ENCODE assay signal across 7 mouse cellular contexts in the genomic region with DNA sequence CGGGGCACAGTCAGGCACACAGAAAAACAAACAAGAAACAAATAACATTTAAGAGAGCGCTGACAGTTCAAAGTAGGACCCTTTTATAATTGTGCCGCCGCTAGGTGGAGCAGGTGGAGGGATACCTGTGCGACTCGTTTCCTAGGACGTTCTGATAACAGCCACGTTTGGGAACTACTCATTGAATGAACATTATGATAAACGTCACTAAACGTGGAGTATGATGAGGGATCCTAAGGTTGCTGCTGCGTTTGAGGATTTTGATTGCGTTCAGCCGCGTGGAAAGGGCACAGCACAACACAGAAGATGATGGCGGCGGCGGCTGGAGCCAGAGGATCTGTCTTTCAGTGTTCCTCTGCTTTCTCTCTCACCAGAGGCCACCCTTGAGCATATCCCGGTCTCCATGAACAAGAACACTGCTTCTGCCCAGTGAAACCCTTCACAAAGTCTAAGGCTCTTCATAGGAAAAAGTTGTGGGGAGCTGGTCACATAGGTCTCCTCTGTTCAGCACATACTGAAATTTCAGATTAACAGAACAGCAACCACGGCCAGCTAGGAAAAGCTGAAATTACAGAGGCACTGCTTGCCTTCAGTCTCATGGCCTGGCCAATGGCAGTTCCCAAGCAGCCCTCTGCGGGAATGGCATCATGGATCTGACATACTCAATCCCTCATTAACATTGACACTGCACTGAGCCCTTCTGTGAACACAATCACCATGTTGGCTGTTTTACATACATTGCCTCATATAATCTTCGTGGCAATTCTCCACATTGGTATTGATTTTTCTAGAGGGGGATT. TPM values are rescaled to one million over a fixed set of nuclear protein-coding genes. Genes with fewer than 3 reads are reported as not detected.
DNase-seq lines count a peak whose midpoint lies in the region; ATAC-seq lines count a peak whose summit lies in the region.

No protein-coding gene starts in this region.

- H3K27me3 ChIP-seq in heart, embryonic 13.5 days (replicated peaks) = 0 out of 2 replicates have a peak, but pooled peaks cover 6% of the 10 kb centered on the region
- no peaks in the 10 kb centered on the region for H3K27me3 ChIP-seq in neural tube, embryonic 12.5 days (replicated peaks)

- 13% methylated on average over 21 of the region's 21 CpGs for WGBS in heart, embryonic 13.5 days
- 14% methylated on average over 21 of the region's 21 CpGs for WGBS in neural tube, embryonic 12.5 days

- peaks cover 8% of the 10 kb centered on the region; the same call in 1 of the 2 replicates for H3K4me1 ChIP-seq in heart, embryonic 13.5 days
- no peaks in the 10 kb centered on the region for H3K4me1 ChIP-seq in neural tube, embryonic 12.5 days

- no peaks in the 10 kb centered on the region for H3K9me3 ChIP-seq in heart, embryonic 13.5 days
- no peaks in the 10 kb centered on the region for H3K9me3 ChIP-seq in neural tube, embryonic 12.5 days

- no peak for ATAC-seq in heart, embryonic 13.5 days (ENCODE audit: extremely low read depth, insufficient number of reproducible peaks, low FRiP score, low TSS enrichment)
- peak; percentile 58; the same call in 1 of the 2 replicates for ATAC-seq in neural tube, embryonic 12.5 days (ENCODE audit: low FRiP score, low read depth)

- 0 out of 2 replicates have a peak overlapping the region, but pooled peaks have one; percentile 56 for H3K9ac ChIP-seq in heart, embryonic 13.5 days
- 0 out of 2 replicates have a peak overlapping the region, but pooled peaks have one; percentile 33 for H3K9ac ChIP-seq in neural tube, embryonic 12.5 days

- peak overlapping the region; percentile 54 for H3K4me3 ChIP-seq in heart, embryonic 13.5 days
- H3K4me3 ChIP-seq in neural tube, embryonic 12.5 days = no peak overlapping the region; the same call in 1 of the 2 replicates

- peak; percentile 23 for DNase-seq in adrenal gland, postnatal 14 days
- DNase-seq in cerebellum, postnatal 36 days = peak; percentile 69 to 79
- peak; percentile 65 for DNase-seq in kidney, postnatal 10 days
- DNase-seq in liver = peak; percentile 12
- DNase-seq in spleen, postnatal 36 days (ENCODE audit: low spot score in 2 of 2) = no peak

- peak overlapping the region; percentile 71 for H3K4me2 ChIP-seq in heart, embryonic 13.5 days
- H3K4me2 ChIP-seq in neural tube, embryonic 12.5 days (replicated peaks) = peak overlapping the region; percentile 57

- no peaks in the 10 kb centered on the region for H3K36me3 ChIP-seq in heart, embryonic 13.5 days
- no peaks in the 10 kb centered on the region for H3K36me3 ChIP-seq in neural tube, embryonic 12.5 days

- H3K27ac ChIP-seq in heart, embryonic 13.5 days (replicated peaks) = no peak overlapping the region
- H3K27ac ChIP-seq in neural tube, embryonic 12.5 days = no peak overlapping the region

RNA-seq across cellular contexts. Expression of a gene that starts 55.5 kb away (rescaled TPM):
- total RNA-seq in adrenal gland, postnatal 14 days (2021) = 0.70 and 0.90 TPM in 2 replicates
- 0.04 and 0.09 TPM in 2 replicates for polyA plus RNA-seq in heart, embryonic 13.5 days (2015; fragmentation: Nextera tagmentation; extraction: Ambion mirVana)
- polyA plus RNA-seq in neural tube, embryonic 12.5 days (2016; fragmentation: Nextera tagmentation; extraction: Ambion mirVana) = 2.6 and 3.5 TPM in 2 replicates

Comparison
In these comparisons a context has a peak if more than half of its experiments do, and no peak if none do; other contexts are left out.
1. DNase-seq: peak in adrenal gland, postnatal 14 days (single experiment), cerebellum, postnatal 36 days (2 of 2), kidney, postnatal 10 days (single experiment) and liver (single experiment); none in spleen, postnatal 36 days (0 of 2).